Mouse (Mus musculus) hindbrain, postnatal 0 days (tissue): Measurements from ENCODE around the gene Mamdc4. TPM values are rescaled to one million over a fixed set of nuclear protein-coding genes. Genes with fewer than 3 reads are reported as not detected.

ENCODE experiments used
- ATAC-seq: fragments of 200-750 bp; cut with Nextera tagmentation; 2 replicates; pipeline ENCODE4 v1.8.0; 2017; ENCODE audit warnings: mild to moderate bottlenecking, moderate TSS enrichment, moderate library complexity
- DNase-seq: peaks from one replicate; pipeline ENCODE4 v3.0.0-alpha.2; 2015; ENCODE audit warnings: low spot score
- H3K27ac ChIP-seq: fragments of 300-500 bp; sonication (generic); 2 replicates; pipeline ENCODE4 v1.5.1; 2014; ENCODE audit warnings: mild to moderate bottlenecking
- H3K27me3 ChIP-seq: fragments of 300-500 bp; sonication (generic); 2 replicates; pipeline ENCODE4 v1.6.1; 2014; ENCODE audit warnings: low read length, mixed read lengths; ENCODE audit not compliant: insufficient read depth
- H3K36me3 ChIP-seq: fragments of 300-500 bp; sonication (generic); 2 replicates; pipeline ENCODE4 v1.6.1; 2014; ENCODE audit warnings: low read length, mixed read lengths; ENCODE audit not compliant: insufficient read depth
- H3K4me1 ChIP-seq: fragments of 300-500 bp; sonication (generic); 2 replicates; pipeline ENCODE4 v1.6.1; 2014; ENCODE audit warnings: antibody characterized with exemption, low read length, mixed read lengths; ENCODE audit not compliant: insufficient read depth
- H3K4me2 ChIP-seq: fragments of 300-500 bp; sonication (generic); 2 replicates; pipeline ENCODE4 v1.6.1; 2014; ENCODE audit warnings: low read depth, mild to moderate bottlenecking, low read length, moderate library complexity, mixed read lengths
- H3K4me3 ChIP-seq: fragments of 300-500 bp; sonication (generic); 2 replicates; pipeline ENCODE4 v1.5.1; 2014; ENCODE audit warnings: low read length
- H3K9ac ChIP-seq: fragments of 300-500 bp; sonication (generic); replicated peaks from 2 replicates; pipeline ENCODE4 v1.6.1; 2014; ENCODE audit warnings: mild to moderate bottlenecking, low read length, moderate library complexity, mixed read lengths
- H3K9me3 ChIP-seq: fragments of 300-500 bp; sonication (generic); 2 replicates; pipeline ENCODE4 v1.6.1; 2016; ENCODE audit warnings: low read length, mixed read lengths
- CTCF ChIP-seq: IDR thresholded peaks from 2 replicates; pipeline ENCODE4 v1.5.1; 2016; ENCODE audit warnings: antibody characterized with exemption, control low read depth, low read depth
- WGBS: fragments of 180-500 bp; shearing (Covaris S2); extraction: QIAGEN DNeasy Blood & Tissue Kit; methylation state at CpG from one replicate; pipeline ENCODE4 v1.1.7; 2014; 5-methylcytosine and 5-hydroxymethylcytosine counted together
- polyA plus RNA-seq: library from polyadenylated mRNA; unstranded; fragments of >200 nt; fragmentation: Nextera tagmentation; extraction: Ambion mirVana; gene quantifications from 2 replicates; pipeline ENCODE4 v1.2.1, GENCODE M21; 2015
- total RNA-seq: library from RNA; depleted of rRNA; stranded (reverse); fragments of >200 nt; gene quantifications from 2 replicates; pipeline ENCODE4 v1.2.3, GENCODE M21; 2014

Mamdc4 gene
- total and polyA plus RNA-seq, 2 experiments from 2014 or later = 2.0 to 2.5 TPM

- DNase-seq (peak; percentile 59), ATAC-seq (no peak)
- Histone ChIP-seq H3K27ac (no peak overlapping the region), H3K36me3 (no peaks in the 10 kb centered on the region), H3K4me1 (no peaks in the 10 kb centered on the region), H3K27me3 (no peaks in the 10 kb centered on the region), H3K9ac (no peak overlapping the region), H3K9me3 (no peaks in the 10 kb centered on the region), H3K4me3 (no peak overlapping the region), H3K4me2 (no peak overlapping the region)
- WGBS = 30% methylated on average over 5 of the region's 5 CpGs
- TF ChIP-seq CTCF = peak; percentile 78
Measured at GRCm38 (mm10) chr2:25551186-25551585, 23.5 kb downstream of the Mamdc4 start.

- H3K4me1 ChIP-seq = no peaks in the 10 kb centered on the region
- ATAC-seq = no peak
- H3K27me3 ChIP-seq = no peaks in the 10 kb centered on the region
- no peak overlapping the region for H3K4me2 ChIP-seq
- H3K27ac ChIP-seq = no peak overlapping the region
- no peak overlapping the region for H3K9ac ChIP-seq
- no peak for DNase-seq
- H3K36me3 ChIP-seq = no peaks in the 10 kb centered on the region
- no peak overlapping the region for H3K4me3 ChIP-seq
- TF ChIP-seq CTCF = no peak
- 73% methylated on average over 9 of the region's 9 CpGs for WGBS
- no peaks in the 10 kb centered on the region for H3K9me3 ChIP-seq
Measured at GRCm38 (mm10) chr2:25549021-25549991, 25.3 kb downstream of the Mamdc4 start.

GRCm38 (mm10) chr2:25546811-25547491 is 27.7 kb downstream of the Mamdc4 start, which contains the start of gene Traf2:
Gene Traf2 (minus strand): TSS chr2:25546940.
- H3K27ac ChIP-seq = peak within 1 kb of the TSS; percentile 41; the same call in 1 of the 2 replicates
- DNase-seq = peak; percentile 99
- H3K4me3 ChIP-seq = peak within 1 kb of the TSS; percentile 65
- no peak for TF ChIP-seq CTCF
- 3% methylated on average over 48 of the region's 48 CpGs for WGBS
- peak; percentile 99 for ATAC-seq
- H3K9ac ChIP-seq = peak within 1 kb of the TSS; percentile 56
- H3K4me1 ChIP-seq = no peaks in the 10 kb centered on the region
- no peaks in the 10 kb centered on the region for H3K9me3 ChIP-seq
- H3K4me2 ChIP-seq = peak within 1 kb of the TSS; percentile 82
- no peaks in the 10 kb centered on the region for H3K36me3 ChIP-seq
- no peaks in the 10 kb centered on the region for H3K27me3 ChIP-seq

- Histone ChIP-seq H3K4me2 (peak overlapping the region; percentile 82), H3K4me3 (peak overlapping the region; percentile 65), H3K4me1 (no peaks in the 10 kb centered on the region), H3K36me3 (no peaks in the 10 kb centered on the region), H3K9ac (peak overlapping the region; percentile 56), H3K27me3 (no peaks in the 10 kb centered on the region), H3K27ac (peak overlapping the region; percentile 41; the same call in 1 of the 2 replicates), H3K9me3 (no peaks in the 10 kb centered on the region)
- DNase-seq (no peak), ATAC-seq (peak; percentile 53; the same call in 1 of the 2 replicates)
- TF ChIP-seq CTCF = peak; percentile 9; the same call in 1 of the 2 replicates
- WGBS = 10% methylated on average over 36 of the region's 43 CpGs
Measured at GRCm38 (mm10) chr2:25545996-25546810, 28.4 kb downstream of the Mamdc4 start.

GRCm38 (mm10) chr2:25541644-25542367 is 32.8 kb downstream of the Mamdc4 start:
- ATAC-seq (no peak), DNase-seq (no peak)
- H3K27me3 ChIP-seq = no peaks in the 10 kb centered on the region
- no peaks in the 10 kb centered on the region for H3K9me3 ChIP-seq
- no peaks in the 10 kb centered on the region for H3K4me1 ChIP-seq
- no peaks in the 10 kb centered on the region for H3K36me3 ChIP-seq
- H3K27ac ChIP-seq = no peak overlapping the region
- TF ChIP-seq CTCF = no peak
- no peak overlapping the region for H3K9ac ChIP-seq
- no peak overlapping the region for H3K4me2 ChIP-seq
- H3K4me3 ChIP-seq = no peak overlapping the region
- 90% methylated on average over 10 of the region's 10 CpGs for WGBS
